Mouse (Mus musculus) heart, adult 2 months (tissue): ENCODE results near the gene Tfrc. TPM values are rescaled to one million over a fixed set of nuclear protein-coding genes. Genes with fewer than 3 reads are reported as not detected.

Experiments
- DNase-seq, 2 experiments: peaks; one replicate each; pipeline ENCODE4 v3.0.0; 2021
- H3K27ac ChIP-seq: fragments of 200-600 bp; 2 replicates; pipeline ENCODE4 v1.8.1; 2022
- H3K27me3 ChIP-seq: fragments of 200-500 bp; 2 replicates; pipeline ENCODE4 v1.6.1; 2012; ENCODE audit warnings: mild to moderate bottlenecking, low read length, inconsistent platforms, mixed read lengths; ENCODE audit not compliant: control insufficient read depth, insufficient read depth
- H3K36me3 ChIP-seq: fragments of 200-500 bp; 2 replicates; pipeline ENCODE4 v1.6.1; 2012; ENCODE audit warnings: low read length, inconsistent platforms; ENCODE audit not compliant: control insufficient read depth, insufficient read depth
- H3K4me1 ChIP-seq: fragments of 200-500 bp; 2 replicates; pipeline ENCODE4 v1.6.1; 2011; ENCODE audit warnings: low read length; ENCODE audit not compliant: control insufficient read depth, insufficient read depth
- H3K4me3 ChIP-seq: fragments of 200-600 bp; 2 replicates; pipeline ENCODE4 v1.8.1; 2022
- H3K79me2 ChIP-seq: fragments of 200-500 bp; replicated peaks from 2 replicates; pipeline ENCODE4 v1.6.1; 2012; ENCODE audit warnings: mild to moderate bottlenecking, inconsistent platforms, low read length, moderate library complexity, mixed read lengths; ENCODE audit not compliant: control insufficient read depth, insufficient read depth
- H3K9ac ChIP-seq: fragments of 200-500 bp; 2 replicates; pipeline ENCODE4 v1.6.1; 2012; ENCODE audit warnings: low read depth, mild to moderate bottlenecking, control low read depth, inconsistent platforms, low read length, mixed read lengths
- CTCF ChIP-seq: fragments of 200-600 bp; IDR thresholded peaks from 2 replicates; pipeline ENCODE4 v1.8.1; 2022; ENCODE audit warnings: antibody characterized with exemption, mild to moderate bottlenecking, moderate library complexity
- EP300 ChIP-seq: fragments of 200-500 bp; IDR thresholded peaks from 2 replicates; pipeline ENCODE4 v1.6.1; 2011; ENCODE audit warnings: low read depth, low read length, control low read depth; ENCODE audit not compliant: insufficient read depth
- POLR2A ChIP-seq: fragments of 200-500 bp; IDR thresholded peaks from 2 replicates; pipeline ENCODE4 v1.6.1; 2011; ENCODE audit warnings: mild to moderate bottlenecking, low read depth, low read length, control low read depth; ENCODE audit not compliant: insufficient read depth
- WGBS: fragments of 180-500 bp; shearing (Covaris S2); methylation state at CpG from one replicate; pipeline ENCODE4 v1.1.7; 2018; 5-methylcytosine and 5-hydroxymethylcytosine counted together
- intact Hi-C: fragments of 180-260 bp; cut with DNase I; formaldehyde crosslinking; loops from one replicate; pipeline ENCODE4 v1.15.1; 2025
- polyA plus RNA-seq: library from polyadenylated mRNA; depleted of rRNA; stranded (reverse); fragments of >200 nt; gene quantifications from 2 replicates; pipeline ENCODE4 v1.2.3, GENCODE M21; 2012
- total RNA-seq, 2 experiments: library from RNA; stranded (reverse); gene quantifications; 2 replicates each; pipeline ENCODE4 v1.2.3; 2021

The Tfrc gene
- total and polyA plus RNA-seq, 3 experiments, result 27.8 to 85.7 (median 51.3) TPM

- intact Hi-C loops, result no loop called here
- Histone ChIP-seq H3K36me3 (no peaks in the 10 kb centered on the region), H3K27me3 (no peaks in the 10 kb centered on the region), H3K4me3 (no peak overlapping the region), H3K27ac (no peak overlapping the region), H3K4me1 (peaks cover 2% of the 10 kb centered on the region; the same call in 1 of the 2 replicates), H3K79me2 (no peaks in the 10 kb centered on the region), H3K9ac (no peak overlapping the region)
- no peak for TF ChIP-seq POLR2A
- TF ChIP-seq EP300, result no peak
- TF ChIP-seq CTCF, result no peak
- 65% methylated on average over 5 of the region's 5 CpGs for WGBS
- no peak for DNase-seq
Observed at GRCm38 (mm10) chr16:32593916-32594315, 14.8 kb upstream of the Tfrc start.

- intact Hi-C loops, result no loop called here
- 71% methylated on average over 5 of the region's 5 CpGs for WGBS
- no peaks in the 10 kb centered on the region for H3K79me2 ChIP-seq
- no peak for TF ChIP-seq CTCF
- TF ChIP-seq POLR2A, result no peak
- no peak for TF ChIP-seq EP300
- peaks cover 2% of the 10 kb centered on the region; the same call in 1 of the 2 replicates for H3K4me1 ChIP-seq
- no peak overlapping the region for H3K9ac ChIP-seq
- DNase-seq, result no peak
- no peaks in the 10 kb centered on the region for H3K36me3 ChIP-seq
- no peak overlapping the region for H3K27ac ChIP-seq
- no peak overlapping the region for H3K4me3 ChIP-seq
- H3K27me3 ChIP-seq, result no peaks in the 10 kb centered on the region
Observed at GRCm38 (mm10) chr16:32594701-32595100, 14.0 kb upstream of the Tfrc start.

GRCm38 (mm10) chr16:32595142-32595855 lies 13.4 kb upstream of the Tfrc start:
- Histone ChIP-seq H3K9ac (no peak overlapping the region), H3K4me3 (no peak overlapping the region), H3K4me1 (peaks cover 2% of the 10 kb centered on the region; the same call in 1 of the 2 replicates), H3K27me3 (no peaks in the 10 kb centered on the region), H3K79me2 (no peaks in the 10 kb centered on the region), H3K27ac (no peak overlapping the region), H3K36me3 (no peaks in the 10 kb centered on the region)
- intact Hi-C loops, result no loop called here
- peak in 1 of 2 experiments; percentile 18 for DNase-seq
- TF ChIP-seq EP300, result no peak
- no peak for TF ChIP-seq POLR2A
- 86% methylated on average over 10 of the region's 10 CpGs for WGBS

- TF ChIP-seq CTCF, result no peak
- TF ChIP-seq POLR2A, result no peak
- no peak for TF ChIP-seq EP300
- Histone ChIP-seq H3K9ac (no peak overlapping the region; the same call in 1 of the 2 replicates), H3K4me3 (no peak overlapping the region), H3K4me1 (peaks cover 2% of the 10 kb centered on the region; the same call in 1 of the 2 replicates), H3K79me2 (no peaks in the 10 kb centered on the region), H3K27ac (peak overlapping the region; percentile 36; the same call in 1 of the 2 replicates), H3K36me3 (no peaks in the 10 kb centered on the region), H3K27me3 (no peaks in the 10 kb centered on the region)
- intact Hi-C loops, result no loop called here
- WGBS, result 20% methylated on average over 4 of the region's 4 CpGs
- DNase-seq, result peak in 1 of 2 experiments; percentile 17
Observed at GRCm38 (mm10) chr16:32597909-32598381, 10.8 kb upstream of the Tfrc start.

GRCm38 (mm10) chr16:32599151-32599550 lies 9.6 kb upstream of the Tfrc start:
- Histone ChIP-seq H3K27ac (no peak overlapping the region), H3K4me1 (peaks cover 2% of the 10 kb centered on the region; the same call in 1 of the 2 replicates), H3K27me3 (no peaks in the 10 kb centered on the region), H3K4me3 (no peak overlapping the region), H3K9ac (no peak overlapping the region), H3K36me3 (no peaks in the 10 kb centered on the region), H3K79me2 (no peaks in the 10 kb centered on the region)
- DNase-seq, result peak in 1 of 2 experiments; percentile 4
- 84% methylated on average over 1 of the region's 1 CpGs for WGBS
- intact Hi-C loops, result no loop called here
- TF ChIP-seq EP300 (no peak), POLR2A (no peak), CTCF (no peak)

- peaks cover 2% of the 10 kb centered on the region; the same call in 1 of the 2 replicates for H3K4me1 ChIP-seq
- intact Hi-C loops, result loop anchor here (10.0 kb wide), 1 partner anchor 327 kb away; the partner anchor contains the start of genes Rnf168 and Smco1
- no peak overlapping the region for H3K9ac ChIP-seq
- TF ChIP-seq POLR2A (no peak), EP300 (no peak), CTCF (no peak)
- H3K27me3 ChIP-seq, result no peaks in the 10 kb centered on the region
- DNase-seq, result no peak
- no peak overlapping the region for H3K4me3 ChIP-seq
- 83% methylated on average over 3 of the region's 3 CpGs for WGBS
- no peaks in the 10 kb centered on the region for H3K36me3 ChIP-seq
- H3K79me2 ChIP-seq, result no peaks in the 10 kb centered on the region
- H3K27ac ChIP-seq, result no peak overlapping the region
Observed at GRCm38 (mm10) chr16:32602193-32602685, 6.5 kb upstream of the Tfrc start.
